Mouse (Mus musculus) kidney, embryonic 15.5 days (tissue): ENCODE results near the gene Ly6g5b. TPM values are rescaled to one million over a fixed set of nuclear protein-coding genes. Genes with fewer than 3 reads are reported as not detected.

Source experiments
- ATAC-seq: fragments of 200-750 bp; cut with Nextera tagmentation; replicated peaks from 2 replicates; pipeline ENCODE4 v1.8.0; 2017; ENCODE audit warnings: moderate TSS enrichment; ENCODE audit not compliant: low FRiP score
- H3K27ac ChIP-seq: fragments of 300-500 bp; sonication (generic); 2 replicates; pipeline ENCODE4 v1.5.1; 2015; ENCODE audit warnings: mild to moderate bottlenecking, inconsistent platforms
- H3K27me3 ChIP-seq: fragments of 300-500 bp; sonication (generic); 2 replicates; pipeline ENCODE4 v1.6.1; 2015; ENCODE audit warnings: inconsistent platforms
- H3K36me3 ChIP-seq: fragments of 300-500 bp; sonication (generic); 2 replicates; pipeline ENCODE4 v1.6.1; 2015; ENCODE audit warnings: inconsistent platforms
- H3K4me1 ChIP-seq: fragments of 300-500 bp; sonication (generic); 2 replicates; pipeline ENCODE4 v1.6.1; 2015; ENCODE audit warnings: inconsistent platforms
- H3K4me2 ChIP-seq: fragments of 300-500 bp; sonication (generic); 2 replicates; pipeline ENCODE4 v1.6.1; 2015; ENCODE audit warnings: moderate library complexity, mild to moderate bottlenecking, inconsistent platforms
- H3K4me3 ChIP-seq: fragments of 300-500 bp; sonication (generic); replicated peaks from 2 replicates; pipeline ENCODE4 v1.5.1; 2015; ENCODE audit warnings: mild to moderate bottlenecking, inconsistent platforms
- H3K9ac ChIP-seq: fragments of 300-500 bp; sonication (generic); 2 replicates; pipeline ENCODE4 v1.6.1; 2015; ENCODE audit warnings: mild to moderate bottlenecking, inconsistent platforms
- H3K9me3 ChIP-seq: fragments of 300-500 bp; sonication (generic); replicated peaks from 2 replicates; pipeline ENCODE4 v1.6.1; 2016; ENCODE audit warnings: inconsistent platforms
- WGBS: fragments of 180-500 bp; shearing (Covaris S2); methylation state at CpG from one replicate; pipeline ENCODE4 v1.1.7; 2015; ENCODE audit warnings: mixed read lengths; 5-methylcytosine and 5-hydroxymethylcytosine counted together
- polyA plus RNA-seq: library from polyadenylated mRNA; unstranded; fragments of >200 nt; fragmentation: Nextera tagmentation; extraction: Ambion mirVana; gene quantifications from 2 replicates; pipeline ENCODE4 v1.2.1, GENCODE M21; 2015

The Ly6g5b gene
- polyA plus RNA-seq, 1 experiment from 2014 or later: 0.99 TPM

- Histone ChIP-seq H3K4me1 (no peaks in the 10 kb centered on the region), H3K27ac (no peak overlapping the region), H3K27me3 (no peaks in the 10 kb centered on the region), H3K36me3 (peaks cover 99% of the 10 kb centered on the region), H3K9me3 (no peaks in the 10 kb centered on the region), H3K4me3 (no peak overlapping the region), H3K4me2 (no peak overlapping the region), H3K9ac (no peak overlapping the region)
- no peak for ATAC-seq
- WGBS: 88% methylated on average over 12 of the region's 12 CpGs
Measured at GRCm38 (mm10) chr17:35155451-35155850, 40.2 kb upstream of the Ly6g5b start.

- no peak overlapping the region for H3K27ac ChIP-seq
- H3K4me2 ChIP-seq: no peak overlapping the region
- no peak overlapping the region for H3K4me3 ChIP-seq
- no peaks in the 10 kb centered on the region for H3K27me3 ChIP-seq
- H3K4me1 ChIP-seq: no peaks in the 10 kb centered on the region
- H3K9me3 ChIP-seq: no peaks in the 10 kb centered on the region
- 81% methylated on average over 7 of the region's 7 CpGs for WGBS
- no peak for ATAC-seq
- peaks cover 99% of the 10 kb centered on the region for H3K36me3 ChIP-seq
- H3K9ac ChIP-seq: no peak overlapping the region
Measured at GRCm38 (mm10) chr17:35154616-35155015, 39.4 kb upstream of the Ly6g5b start.

- no peak overlapping the region for H3K9ac ChIP-seq
- ATAC-seq: no peak
- no peak overlapping the region for H3K4me2 ChIP-seq
- H3K36me3 ChIP-seq: peaks cover 99% of the 10 kb centered on the region
- no peak overlapping the region for H3K27ac ChIP-seq
- H3K9me3 ChIP-seq: no peaks in the 10 kb centered on the region
- 79% methylated on average over 4 of the region's 4 CpGs for WGBS
- no peaks in the 10 kb centered on the region for H3K4me1 ChIP-seq
- no peaks in the 10 kb centered on the region for H3K27me3 ChIP-seq
- H3K4me3 ChIP-seq: no peak overlapping the region
Measured at GRCm38 (mm10) chr17:35153931-35154330, 38.7 kb upstream of the Ly6g5b start.

GRCm38 (mm10) chr17:35153077-35153476 lies 37.8 kb upstream of the Ly6g5b start:
- WGBS: 88% methylated on average over 9 of the region's 9 CpGs
- H3K9me3 ChIP-seq: no peaks in the 10 kb centered on the region
- no peak for ATAC-seq
- no peak overlapping the region for H3K4me3 ChIP-seq
- no peak overlapping the region for H3K27ac ChIP-seq
- H3K27me3 ChIP-seq: no peaks in the 10 kb centered on the region
- no peaks in the 10 kb centered on the region for H3K4me1 ChIP-seq
- H3K36me3 ChIP-seq: peaks cover 99% of the 10 kb centered on the region
- H3K4me2 ChIP-seq: no peak overlapping the region
- H3K9ac ChIP-seq: no peak overlapping the region

- Histone ChIP-seq H3K4me2 (no peak overlapping the region), H3K4me1 (no peaks in the 10 kb centered on the region), H3K4me3 (no peak overlapping the region), H3K9me3 (no peaks in the 10 kb centered on the region), H3K27ac (no peak overlapping the region), H3K27me3 (no peaks in the 10 kb centered on the region), H3K9ac (no peak overlapping the region), H3K36me3 (peaks cover 99% of the 10 kb centered on the region)
- no peak for ATAC-seq
- WGBS: 96% methylated on average over 4 of the region's 4 CpGs
Measured at GRCm38 (mm10) chr17:35152121-35152520, 36.9 kb upstream of the Ly6g5b start.

GRCm38 (mm10) chr17:35147922-35148639 lies 32.9 kb upstream of the Ly6g5b start:
- H3K36me3 ChIP-seq: peaks cover 99% of the 10 kb centered on the region
- H3K9ac ChIP-seq: no peak overlapping the region
- H3K4me2 ChIP-seq: no peak overlapping the region
- H3K4me3 ChIP-seq: no peak overlapping the region
- H3K27me3 ChIP-seq: no peaks in the 10 kb centered on the region
- H3K4me1 ChIP-seq: no peaks in the 10 kb centered on the region
- WGBS: 66% methylated on average over 5 of the region's 5 CpGs
- ATAC-seq: no peak
- no peaks in the 10 kb centered on the region for H3K9me3 ChIP-seq
- H3K27ac ChIP-seq: peak overlapping the region; percentile 28; the same call in 1 of the 2 replicates

GRCm38 (mm10) chr17:35147348-35147747 lies 32.1 kb upstream of the Ly6g5b start:
- Histone ChIP-seq H3K36me3 (peaks cover 99% of the 10 kb centered on the region), H3K27ac (peak overlapping the region; percentile 28), H3K9me3 (no peaks in the 10 kb centered on the region), H3K9ac (no peak overlapping the region), H3K4me3 (no peak overlapping the region), H3K4me1 (no peaks in the 10 kb centered on the region), H3K4me2 (no peak overlapping the region), H3K27me3 (no peaks in the 10 kb centered on the region)
- WGBS: 55% methylated on average over 3 of the region's 3 CpGs
- ATAC-seq: no peak

GRCm38 (mm10) chr17:35146139-35146538 lies 30.9 kb upstream of the Ly6g5b start:
- no peak for ATAC-seq
- Histone ChIP-seq H3K27ac (peak overlapping the region; percentile 14; the same call in 1 of the 2 replicates), H3K9ac (no peak overlapping the region)

GRCm38 (mm10) chr17:35141971-35142370 lies 26.7 kb upstream of the Ly6g5b start:
- no peak for ATAC-seq
- no peaks in the 10 kb centered on the region for H3K9me3 ChIP-seq
- H3K27me3 ChIP-seq: no peaks in the 10 kb centered on the region
- H3K4me3 ChIP-seq: no peak overlapping the region
- WGBS: 91% methylated on average over 6 of the region's 6 CpGs
- H3K9ac ChIP-seq: no peak overlapping the region
- H3K27ac ChIP-seq: no peak overlapping the region
- no peak overlapping the region for H3K4me2 ChIP-seq
- H3K4me1 ChIP-seq: peaks cover 9% of the 10 kb centered on the region
- H3K36me3 ChIP-seq: peaks cover 94% of the 10 kb centered on the region

More at GRCm38 (mm10) chr17:35146139-35146538, 30.9 kb upstream of the Ly6g5b start:
- Histone ChIP-seq H3K4me1 (no peaks in the 10 kb centered on the region), H3K36me3 (peaks cover 99% of the 10 kb centered on the region), H3K4me2 (no peak overlapping the region), H3K27me3 (no peaks in the 10 kb centered on the region), H3K4me3 (no peak overlapping the region), H3K9me3 (no peaks in the 10 kb centered on the region)
- 80% methylated on average over 5 of the region's 5 CpGs for WGBS

- H3K36me3 ChIP-seq: peaks cover 79% of the 10 kb centered on the region
- no peak overlapping the region for H3K9ac ChIP-seq
- WGBS: 83% methylated on average over 16 of the region's 16 CpGs
- no peak overlapping the region for H3K4me3 ChIP-seq
- ATAC-seq: no peak
- H3K9me3 ChIP-seq: no peaks in the 10 kb centered on the region
- peaks cover 18% of the 10 kb centered on the region for H3K4me1 ChIP-seq
- no peaks in the 10 kb centered on the region for H3K27me3 ChIP-seq
- no peak overlapping the region for H3K4me2 ChIP-seq
- no peak overlapping the region for H3K27ac ChIP-seq
Measured at GRCm38 (mm10) chr17:35140490-35140996, 25.3 kb upstream of the Ly6g5b start.

GRCm38 (mm10) chr17:35139269-35139668 lies 24.0 kb upstream of the Ly6g5b start:
- Histone ChIP-seq H3K36me3 (peaks cover 67% of the 10 kb centered on the region), H3K9ac (no peak overlapping the region), H3K27ac (no peak overlapping the region), H3K4me3 (no peak overlapping the region), H3K4me1 (peaks cover 18% of the 10 kb centered on the region), H3K4me2 (no peak overlapping the region), H3K9me3 (no peaks in the 10 kb centered on the region), H3K27me3 (no peaks in the 10 kb centered on the region)
- no peak for ATAC-seq
- WGBS: 97% methylated on average over 3 of the region's 3 CpGs

GRCm38 (mm10) chr17:35135591-35136320 lies 20.5 kb upstream of the Ly6g5b start:
- Histone ChIP-seq H3K9me3 (no peaks in the 10 kb centered on the region), H3K4me2 (peak overlapping the region; percentile 83), H3K27me3 (no peaks in the 10 kb centered on the region), H3K27ac (peak overlapping the region; percentile 96), H3K36me3 (peaks cover 31% of the 10 kb centered on the region), H3K9ac (peak overlapping the region; percentile 73), H3K4me1 (peaks cover 28% of the 10 kb centered on the region), H3K4me3 (peak overlapping the region; percentile 80)
- ATAC-seq: peak; percentile 68
- WGBS: under 1% methylated on average over 43 of the region's 43 CpGs
